Mouse (Mus musculus) liver, postnatal 0 days (tissue): Measurements from ENCODE around the gene Epor.

Experiments
- CTCF ChIP-seq: sonication (generic); IDR thresholded peaks from 2 replicates; pipeline ENCODE4 v1.5.1; 2016; ENCODE audit warnings: antibody characterized with exemption, low read depth
- EP300 ChIP-seq: IDR thresholded peaks from 2 replicates; pipeline ENCODE4 v1.6.1; 2016; ENCODE audit warnings: antibody characterized with exemption, low read depth, mild to moderate bottlenecking

- TF ChIP-seq CTCF (no peak), EP300 (peak; percentile 51; the same call in 1 of the 2 replicates)
These were observed at the start of gene Epor for GRCm38 (mm10) chr9:21963417-21963816.
